Comparison of ENCODE assay signal across 12 mouse cellular contexts in the genomic region with DNA sequence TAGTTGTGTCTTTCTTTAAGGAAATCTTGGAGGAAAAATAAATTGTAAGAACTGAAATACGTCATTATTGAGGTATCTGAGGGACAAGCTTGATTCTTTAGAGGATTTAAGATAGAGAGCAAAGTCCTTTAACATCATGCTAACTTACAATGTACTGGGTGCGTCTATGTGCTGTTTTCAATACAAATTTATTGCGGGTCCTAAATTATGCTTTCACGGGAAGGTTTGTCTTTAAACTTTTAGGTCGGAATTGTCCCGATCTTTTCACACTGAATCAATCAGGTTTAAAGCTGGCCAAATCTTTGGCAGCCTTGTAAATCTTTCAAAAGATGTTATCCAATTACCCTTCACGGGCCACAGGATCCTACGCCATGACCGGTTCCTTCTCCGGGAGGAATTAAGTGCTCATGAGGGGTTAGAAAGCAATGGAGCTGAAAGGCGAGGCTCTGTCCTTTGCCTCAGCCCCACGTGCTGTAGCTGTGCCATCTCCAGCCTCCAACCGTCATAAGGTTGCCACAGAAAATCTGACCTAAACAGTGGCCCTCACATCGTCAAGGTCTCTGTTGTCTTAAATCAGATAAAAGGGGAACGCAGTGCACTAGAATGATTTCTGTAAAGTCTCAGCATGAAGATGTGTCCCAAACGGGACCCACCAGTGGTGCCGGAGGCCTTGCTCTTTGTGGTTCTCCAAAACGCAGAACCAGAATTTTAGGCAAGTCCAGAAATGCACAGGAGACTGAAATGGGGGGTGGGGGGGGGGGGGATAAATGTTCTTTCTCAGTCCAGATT.
DNase-seq lines count a peak whose midpoint lies in the region; ATAC-seq and TF ChIP-seq lines count a peak whose summit lies in the region.
"Had no signal": no experiment of that assay in that cellular context is flagged by ENCODE, and none has a peak within 500 bp of the region (broad histone marks: within the 10 kb centered on the region; RNA-seq: fewer than 3 reads in every experiment).

No protein-coding gene starts in this region.

- DNase-seq in hindbrain, embryonic 10.5 days (ENCODE audit: low spot score): peak; percentile 49
- DNase-seq in hindbrain, postnatal 0 days (ENCODE audit: low spot score): no peak
- peak; percentile 19 to 28 for DNase-seq in kidney, postnatal 36 days
- no peak for DNase-seq in gastrocnemius, postnatal 25 days
- no peak for DNase-seq in layer of hippocampus, adult 9-10 months (ENCODE audit: low spot score)
- no peak for DNase-seq in cerebellum, adult 18-20 months
- DNase-seq: cerebellum, adult 8-10 months; thymus, postnatal 14 days had no signal

- WGBS in hindbrain, embryonic 10.5 days: 25% methylated on average over 18 of the region's 18 CpGs
- WGBS in hindbrain, postnatal 0 days: 32% methylated on average over 18 of the region's 18 CpGs
- WGBS in embryonic facial prominence, embryonic 13.5 days: 23% methylated on average over 18 of the region's 18 CpGs
- 10% methylated on average over 18 of the region's 18 CpGs for WGBS in neural tube, embryonic 12.5 days

- no peak overlapping the region; the same call in 1 of the 2 replicates for H3K4me2 ChIP-seq in hindbrain, postnatal 0 days (ENCODE audit: low read depth, low read length)
- H3K4me2 ChIP-seq in embryonic facial prominence, embryonic 13.5 days: peak overlapping the region; percentile 26; the same call in 1 of the 2 replicates
- peak overlapping the region; percentile 42 for H3K4me2 ChIP-seq in neural tube, embryonic 12.5 days (replicated peaks)
- H3K4me2 ChIP-seq: heart, embryonic 15.5 days; lung, embryonic 15.5 days had no signal

- H3K9me3 ChIP-seq in hindbrain, embryonic 10.5 days: no peaks in the 10 kb centered on the region
- H3K9me3 ChIP-seq in hindbrain, postnatal 0 days (ENCODE audit: low read length): no peaks in the 10 kb centered on the region
- no peaks in the 10 kb centered on the region for H3K9me3 ChIP-seq in embryonic facial prominence, embryonic 13.5 days
- H3K9me3 ChIP-seq in neural tube, embryonic 12.5 days: no peaks in the 10 kb centered on the region
- H3K9me3 ChIP-seq: heart, embryonic 15.5 days; lung, embryonic 15.5 days had no signal

- ATAC-seq in hindbrain, postnatal 0 days: no peak
- no peak for ATAC-seq in embryonic facial prominence, embryonic 13.5 days (ENCODE audit: insufficient number of reproducible peaks, insufficient read depth, low FRiP score, low TSS enrichment, low read depth)
- ATAC-seq in neural tube, embryonic 12.5 days (ENCODE audit: low FRiP score, low read depth): 0 out of 2 replicates have a peak, but pooled peaks have one; percentile 60

- no peak overlapping the region for H3K4me3 ChIP-seq in hindbrain, embryonic 10.5 days
- no peak overlapping the region for H3K4me3 ChIP-seq in hindbrain, postnatal 0 days (ENCODE audit: low read length)
- H3K4me3 ChIP-seq in embryonic facial prominence, embryonic 13.5 days: no peak overlapping the region
- H3K4me3 ChIP-seq in neural tube, embryonic 12.5 days: no peak overlapping the region
- H3K4me3 ChIP-seq: heart, embryonic 15.5 days; lung, embryonic 15.5 days had no signal

- TF ChIP-seq CTCF in hindbrain, postnatal 0 days (IDR thresholded peaks at IDR 0.05; ENCODE audit: low read depth): no peak

- H3K27me3 ChIP-seq in hindbrain, embryonic 10.5 days (ENCODE audit: insufficient read depth, poor library complexity, severe bottlenecking): no peaks in the 10 kb centered on the region
- H3K27me3 ChIP-seq in hindbrain, postnatal 0 days (ENCODE audit: insufficient read depth, low read length): no peaks in the 10 kb centered on the region
- H3K27me3 ChIP-seq in embryonic facial prominence, embryonic 13.5 days: 0 out of 2 replicates have a peak, but pooled peaks cover 3% of the 10 kb centered on the region
- no peaks in the 10 kb centered on the region for H3K27me3 ChIP-seq in neural tube, embryonic 12.5 days (replicated peaks)
- H3K27me3 ChIP-seq: heart, embryonic 15.5 days; lung, embryonic 15.5 days had no signal

- H3K36me3 ChIP-seq in hindbrain, embryonic 10.5 days: no peaks in the 10 kb centered on the region
- no peaks in the 10 kb centered on the region for H3K36me3 ChIP-seq in hindbrain, postnatal 0 days (ENCODE audit: insufficient read depth, low read length)
- no peaks in the 10 kb centered on the region for H3K36me3 ChIP-seq in embryonic facial prominence, embryonic 13.5 days
- no peaks in the 10 kb centered on the region for H3K36me3 ChIP-seq in neural tube, embryonic 12.5 days
- H3K36me3 ChIP-seq: heart, embryonic 15.5 days; lung, embryonic 15.5 days had no signal

- no peak overlapping the region for H3K9ac ChIP-seq in hindbrain, postnatal 0 days (replicated peaks; ENCODE audit: low read length)
- no peak overlapping the region for H3K9ac ChIP-seq in embryonic facial prominence, embryonic 13.5 days
- no peak overlapping the region for H3K9ac ChIP-seq in neural tube, embryonic 12.5 days
- H3K9ac ChIP-seq: heart, embryonic 15.5 days; lung, embryonic 15.5 days had no signal

- H3K27ac ChIP-seq in hindbrain, embryonic 10.5 days: peak overlapping the region; percentile 85
- H3K27ac ChIP-seq in hindbrain, postnatal 0 days: no peak overlapping the region
- H3K27ac ChIP-seq in embryonic facial prominence, embryonic 13.5 days: no peak overlapping the region
- H3K27ac ChIP-seq in neural tube, embryonic 12.5 days: no peak overlapping the region
- H3K27ac ChIP-seq: heart, embryonic 15.5 days; lung, embryonic 15.5 days had no signal

- H3K4me1 ChIP-seq in hindbrain, embryonic 10.5 days (replicated peaks): peaks cover 37% of the 10 kb centered on the region
- no peaks in the 10 kb centered on the region for H3K4me1 ChIP-seq in hindbrain, postnatal 0 days (ENCODE audit: insufficient read depth, low read length)
- H3K4me1 ChIP-seq in embryonic facial prominence, embryonic 13.5 days: peaks cover 19% of the 10 kb centered on the region
- peaks cover 11% of the 10 kb centered on the region for H3K4me1 ChIP-seq in neural tube, embryonic 12.5 days

Comparison
In these comparisons a context has a peak if more than half of its experiments do, and no peak if none do; other contexts are left out.
1. DNase-seq: peak in hindbrain, embryonic 10.5 days (single experiment) and kidney, postnatal 36 days (2 of 2); none in hindbrain, postnatal 0 days (single experiment), gastrocnemius, postnatal 25 days (single experiment), layer of hippocampus, adult 9-10 months (single experiment) and cerebellum, adult 18-20 months (0 of 2).